Mouse (Mus musculus) limb, embryonic 11.5 days (tissue): ENCODE measurements at regions not wholly inside any gene's neighbourhood (a gene's known extent, or its start where the extent isn't known, plus 50 kb on each side); places are given as distances from the start of the nearest gene placed in this dataset.

Experiments
- ATAC-seq: fragments of 200-750 bp; cut with Nextera tagmentation; 2 replicates; pipeline ENCODE4 v1.8.0; 2017; ENCODE audit warnings: low read depth; ENCODE audit not compliant: insufficient number of reproducible peaks, low FRiP score, low TSS enrichment
- DNase-seq: peaks from one replicate; pipeline ENCODE4 v3.0.0-alpha.2; 2015; ENCODE audit warnings: low spot score
- H3K27ac ChIP-seq: fragments of 300-500 bp; sonication (generic); replicated peaks from 2 replicates; pipeline ENCODE4 v1.5.1; 2014; ENCODE audit warnings: low read depth, mild to moderate bottlenecking, low read length
- H3K27me3 ChIP-seq: fragments of 300-500 bp; sonication (generic); 2 replicates; pipeline ENCODE4 v1.6.1; 2014; ENCODE audit warnings: mild to moderate bottlenecking, low read length, mixed read lengths; ENCODE audit not compliant: control insufficient read depth, insufficient read depth
- H3K36me3 ChIP-seq: fragments of 300-500 bp; sonication (generic); 2 replicates; pipeline ENCODE4 v1.6.1; 2014; ENCODE audit warnings: mild to moderate bottlenecking, low read length, moderate library complexity, mixed read lengths; ENCODE audit not compliant: control insufficient read depth, insufficient read depth
- H3K4me1 ChIP-seq: fragments of 300-500 bp; sonication (generic); 2 replicates; pipeline ENCODE4 v1.6.1; 2014; ENCODE audit warnings: low read length, mixed read lengths; ENCODE audit not compliant: control insufficient read depth, insufficient read depth
- H3K4me2 ChIP-seq: fragments of 300-500 bp; sonication (generic); 2 replicates; pipeline ENCODE4 v1.6.1; 2014; ENCODE audit warnings: low read depth, mild to moderate bottlenecking, moderate library complexity; ENCODE audit not compliant: severe bottlenecking
- H3K4me3 ChIP-seq: fragments of 300-500 bp; sonication (generic); 2 replicates; pipeline ENCODE4 v1.5.1; 2014; ENCODE audit warnings: low read depth, low read length
- H3K9ac ChIP-seq: fragments of 300-500 bp; sonication (generic); 2 replicates; pipeline ENCODE4 v1.6.1; 2014; ENCODE audit warnings: mild to moderate bottlenecking, low read length
- H3K9me3 ChIP-seq: fragments of 300-500 bp; sonication (generic); 2 replicates; pipeline ENCODE4 v1.6.1; 2016; ENCODE audit warnings: low read length; ENCODE audit not compliant: control insufficient read depth
- WGBS: fragments of 180-500 bp; shearing (Covaris S2); extraction: QIAGEN DNeasy Blood & Tissue Kit; methylation state at CpG from one replicate; pipeline ENCODE4 v1.1.7; 2014; 5-methylcytosine and 5-hydroxymethylcytosine counted together

GRCm38 (mm10) chr11:19073265-19073664 is 54.5 kb upstream of the Meis1 start:
- Histone ChIP-seq H3K36me3 (no peaks in the 10 kb centered on the region), H3K4me2 (no peak overlapping the region), H3K9me3 (0 out of 2 replicates have a peak, but pooled peaks cover 2% of the 10 kb centered on the region), H3K27ac (no peak overlapping the region), H3K4me1 (no peaks in the 10 kb centered on the region), H3K4me3 (no peak overlapping the region), H3K9ac (no peak overlapping the region), H3K27me3 (no peaks in the 10 kb centered on the region)
- DNase-seq, result no peak
- 66% methylated on average over 5 of the region's 5 CpGs for WGBS
- no peak for ATAC-seq

- H3K4me2 ChIP-seq, result no peak overlapping the region
- H3K36me3 ChIP-seq, result no peaks in the 10 kb centered on the region
- 66% methylated on average over 11 of the region's 11 CpGs for WGBS
- H3K9ac ChIP-seq, result no peak overlapping the region
- 0 out of 2 replicates have a peak, but pooled peaks cover 2% of the 10 kb centered on the region for H3K9me3 ChIP-seq
- H3K4me3 ChIP-seq, result no peak overlapping the region
- no peak overlapping the region for H3K27ac ChIP-seq
- no peak for DNase-seq
- ATAC-seq, result no peak
- no peaks in the 10 kb centered on the region for H3K4me1 ChIP-seq
- no peaks in the 10 kb centered on the region for H3K27me3 ChIP-seq
These were observed 55.2 kb upstream of the Meis1 start for GRCm38 (mm10) chr11:19073887-19074564.

GRCm38 (mm10) chr11:19091101-19091857 is 72.5 kb upstream of the Meis1 start:
- H3K36me3 ChIP-seq, result no peaks in the 10 kb centered on the region
- WGBS, result 82% methylated on average over 15 of the region's 15 CpGs
- no peak overlapping the region for H3K9ac ChIP-seq
- H3K9me3 ChIP-seq, result no peaks in the 10 kb centered on the region
- no peak overlapping the region for H3K27ac ChIP-seq
- ATAC-seq (no peak), DNase-seq (no peak)
- H3K4me3 ChIP-seq, result no peak overlapping the region
- H3K27me3 ChIP-seq, result no peaks in the 10 kb centered on the region
- no peaks in the 10 kb centered on the region for H3K4me1 ChIP-seq
- H3K4me2 ChIP-seq, result no peak overlapping the region

GRCm38 (mm10) chr11:19092967-19093745 is 74.4 kb upstream of the Meis1 start:
- DNase-seq (no peak), ATAC-seq (no peak)
- Histone ChIP-seq H3K27ac (no peak overlapping the region), H3K9ac (no peak overlapping the region), H3K4me1 (no peaks in the 10 kb centered on the region), H3K4me2 (no peak overlapping the region), H3K27me3 (no peaks in the 10 kb centered on the region), H3K4me3 (no peak overlapping the region), H3K36me3 (no peaks in the 10 kb centered on the region), H3K9me3 (no peaks in the 10 kb centered on the region)
- 70% methylated on average over 9 of the region's 9 CpGs for WGBS

GRCm38 (mm10) chr11:19093749-19094148 is 75.0 kb upstream of the Meis1 start:
- WGBS, result 80% methylated on average over 4 of the region's 4 CpGs
- Histone ChIP-seq H3K9ac (no peak overlapping the region), H3K27me3 (no peaks in the 10 kb centered on the region), H3K4me1 (no peaks in the 10 kb centered on the region), H3K27ac (no peak overlapping the region), H3K4me2 (no peak overlapping the region), H3K9me3 (no peaks in the 10 kb centered on the region), H3K36me3 (no peaks in the 10 kb centered on the region), H3K4me3 (no peak overlapping the region)
- no peak for DNase-seq
- ATAC-seq, result no peak

- no peaks in the 10 kb centered on the region for H3K9me3 ChIP-seq
- no peak overlapping the region for H3K9ac ChIP-seq
- no peak overlapping the region for H3K4me3 ChIP-seq
- no peaks in the 10 kb centered on the region for H3K27me3 ChIP-seq
- no peaks in the 10 kb centered on the region for H3K36me3 ChIP-seq
- H3K4me2 ChIP-seq, result no peak overlapping the region
- DNase-seq (no peak), ATAC-seq (no peak)
- no peak overlapping the region for H3K27ac ChIP-seq
- H3K4me1 ChIP-seq, result no peaks in the 10 kb centered on the region
- 87% methylated on average over 14 of the region's 14 CpGs for WGBS
These were observed 75.4 kb upstream of the Meis1 start for GRCm38 (mm10) chr11:19094183-19094582.

- Histone ChIP-seq H3K4me3 (no peak overlapping the region), H3K9me3 (no peaks in the 10 kb centered on the region), H3K4me1 (no peaks in the 10 kb centered on the region), H3K4me2 (no peak overlapping the region), H3K36me3 (no peaks in the 10 kb centered on the region), H3K27ac (no peak overlapping the region), H3K9ac (no peak overlapping the region), H3K27me3 (no peaks in the 10 kb centered on the region)
- 40% methylated on average over 7 of the region's 7 CpGs for WGBS
- ATAC-seq (no peak), DNase-seq (no peak)
These were observed 84.3 kb upstream of the Meis1 start for GRCm38 (mm10) chr11:19102981-19103568.

GRCm38 (mm10) chr11:19107180-19107579 is 88.4 kb upstream of the Meis1 start:
- no peaks in the 10 kb centered on the region for H3K9me3 ChIP-seq
- H3K4me3 ChIP-seq, result no peak overlapping the region
- H3K36me3 ChIP-seq, result no peaks in the 10 kb centered on the region
- ATAC-seq (no peak), DNase-seq (no peak)
- H3K27ac ChIP-seq, result no peak overlapping the region
- no peaks in the 10 kb centered on the region for H3K4me1 ChIP-seq
- no peak overlapping the region for H3K9ac ChIP-seq
- WGBS, result 83% methylated on average over 6 of the region's 6 CpGs
- no peak overlapping the region for H3K4me2 ChIP-seq
- no peaks in the 10 kb centered on the region for H3K27me3 ChIP-seq
